Mouse (Mus musculus): Measurements from ENCODE around the gene Kcnn3. TPM values are rescaled to one million over a fixed set of nuclear protein-coding genes. Genes with fewer than 3 reads are reported as not detected.
A peak's percentile ranks its signal among the peaks of the same experiment; 100 is the strongest.

The Kcnn3 gene
- total RNA-seq, 2 experiments from 2014 or later: 1.5 to 2.0 TPM

GRCm38 (mm10) chr3:89569058-89569457 lies 49.1 kb downstream of the Kcnn3 start:
- no peak for DNase-seq

- DNase-seq: no peak
Observed at GRCm38 (mm10) chr3:89569707-89570324, 49.9 kb downstream of the Kcnn3 start.

GRCm38 (mm10) chr3:89570362-89570761 lies 50.4 kb downstream of the Kcnn3 start:
- DNase-seq: no peak

GRCm38 (mm10) chr3:89574260-89574659 lies 54.3 kb downstream of the Kcnn3 start:
- DNase-seq: no peak

- DNase-seq: no peak
Observed at GRCm38 (mm10) chr3:89576381-89576780, 56.4 kb downstream of the Kcnn3 start.

GRCm38 (mm10) chr3:89577154-89577553 lies 57.2 kb downstream of the Kcnn3 start:
- no peak for DNase-seq

GRCm38 (mm10) chr3:89578083-89578482 lies 58.1 kb downstream of the Kcnn3 start:
- no peak for DNase-seq

- peak in 1 of 2 experiments; percentile 38 for DNase-seq
Observed at GRCm38 (mm10) chr3:89578803-89579202, 58.8 kb downstream of the Kcnn3 start.

- no peak for DNase-seq
Observed at GRCm38 (mm10) chr3:89584254-89584653, 64.3 kb downstream of the Kcnn3 start.

GRCm38 (mm10) chr3:89588436-89588835 lies 68.5 kb downstream of the Kcnn3 start:
- peak in 1 of 2 experiments; percentile 4 for DNase-seq

GRCm38 (mm10) chr3:89589321-89589720 lies 69.4 kb downstream of the Kcnn3 start:
- DNase-seq: no peak

GRCm38 (mm10) chr3:89590386-89590785 lies 70.4 kb downstream of the Kcnn3 start:
- no peak for DNase-seq

GRCm38 (mm10) chr3:89591461-89591860 lies 71.5 kb downstream of the Kcnn3 start:
- no peak for DNase-seq

GRCm38 (mm10) chr3:89592809-89593208 lies 72.8 kb downstream of the Kcnn3 start:
- no peak for DNase-seq

- peak in 1 of 2 experiments; percentile 20 for DNase-seq
Observed at GRCm38 (mm10) chr3:89593524-89593923, 73.6 kb downstream of the Kcnn3 start.

- no peak for DNase-seq
Observed at GRCm38 (mm10) chr3:89598361-89598760, 78.4 kb downstream of the Kcnn3 start.

- DNase-seq: no peak
Observed at GRCm38 (mm10) chr3:89598967-89599366, 79.0 kb downstream of the Kcnn3 start.

GRCm38 (mm10) chr3:89601060-89601459 lies 81.1 kb downstream of the Kcnn3 start:
- no peak for DNase-seq

- DNase-seq: no peak
Observed at GRCm38 (mm10) chr3:89603300-89603699, 83.3 kb downstream of the Kcnn3 start.

GRCm38 (mm10) chr3:89605235-89605634 lies 85.3 kb downstream of the Kcnn3 start:
- DNase-seq: no peak

- DNase-seq: no peak
Observed at GRCm38 (mm10) chr3:89607327-89607726, 87.4 kb downstream of the Kcnn3 start.

- DNase-seq: no peak
Observed at GRCm38 (mm10) chr3:89612048-89612447, 92.1 kb downstream of the Kcnn3 start.

- peak; percentile 51 to 52 for DNase-seq
Observed at GRCm38 (mm10) chr3:89613526-89614523, 93.9 kb downstream of the Kcnn3 start.

Measured in heart, adult 18-20 months (tissue).